Mouse (Mus musculus) CH12.LX (cell line): ENCODE measurements around the gene Kirrel2.
A peak's percentile ranks its signal among the peaks of the same experiment; 100 is the strongest.

ENCODE experiments used
- CTCF ChIP-seq, 2 experiments: IDR thresholded peaks in 1 of 2; conservative IDR thresholded peaks in 1 of 2; 2 replicates each; pipeline ENCODE4 v1.5.1; 2011 to 2012; ENCODE audit warnings: low read depth in 2 of 2, low read length in 2 of 2, improper control_type of control experiment in 1 of 2, inconsistent platforms in 1 of 2, mild to moderate bottlenecking in 1 of 2, moderate library complexity in 1 of 2
- E2F4 ChIP-seq: IDR thresholded peaks from 2 replicates; pipeline ENCODE4 v1.6.1; 2011; ENCODE audit warnings: low read depth, low read length, improper control_type of control experiment; ENCODE audit not compliant: insufficient replicate concordance
- EP300 ChIP-seq: IDR thresholded peaks from 2 replicates; pipeline ENCODE4 v1.6.1; 2011; ENCODE audit warnings: low read length, improper control_type of control experiment
- GABPA ChIP-seq: IDR thresholded peaks from 2 replicates; pipeline ENCODE4 v1.6.1; 2012; ENCODE audit warnings: low read depth, low read length, improper control_type of control experiment, inconsistent platforms; ENCODE audit not compliant: insufficient replicate concordance
- JUND ChIP-seq: conservative IDR thresholded peaks from 2 replicates; pipeline ENCODE4 v1.6.1; 2011; ENCODE audit warnings: low read depth, low read length, improper control_type of control experiment
- MAX ChIP-seq: IDR thresholded peaks from 2 replicates; pipeline ENCODE4 v1.6.1; 2011; ENCODE audit warnings: low read length, improper control_type of control experiment
- MYC ChIP-seq: IDR thresholded peaks from 2 replicates; pipeline ENCODE4 v1.6.1; 2011; ENCODE audit warnings: low read depth, mild to moderate bottlenecking, improper control_type of control experiment, low read length
- NELFE ChIP-seq: IDR thresholded peaks from 2 replicates; pipeline ENCODE4 v1.6.1; 2011; ENCODE audit warnings: low read depth, low read length, improper control_type of control experiment
- NRF1 ChIP-seq: IDR thresholded peaks from 2 replicates; pipeline ENCODE4 v1.6.1; 2014; ENCODE audit warnings: low read depth, mild to moderate bottlenecking, inconsistent platforms, low read length, improper control_type of control experiment, moderate library complexity
- POLR2A ChIP-seq: IDR thresholded peaks from 2 replicates; pipeline ENCODE4 v1.6.1; 2011; ENCODE audit warnings: low read depth, mild to moderate bottlenecking, improper control_type of control experiment, low read length
- RCOR1 ChIP-seq: conservative IDR thresholded peaks from 2 replicates; pipeline ENCODE4 v1.6.1; 2012; ENCODE audit warnings: low read depth, mild to moderate bottlenecking, inconsistent platforms, low read length, improper control_type of control experiment
- UBTF ChIP-seq: IDR thresholded peaks from 2 replicates; pipeline ENCODE4 v1.6.1; 2012; ENCODE audit warnings: low read depth, mild to moderate bottlenecking, inconsistent platforms, low read length, improper control_type of control experiment, moderate library complexity
- USF1 ChIP-seq: IDR thresholded peaks from 2 replicates; pipeline ENCODE4 v1.6.1; 2014; ENCODE audit warnings: low read depth, mild to moderate bottlenecking, inconsistent platforms, low read length, improper control_type of control experiment
- ZMIZ1 ChIP-seq: IDR thresholded peaks from 2 replicates; pipeline ENCODE4 v1.6.1; 2012; ENCODE audit warnings: low read depth, mild to moderate bottlenecking, inconsistent platforms, low read length, improper control_type of control experiment

DNA sequence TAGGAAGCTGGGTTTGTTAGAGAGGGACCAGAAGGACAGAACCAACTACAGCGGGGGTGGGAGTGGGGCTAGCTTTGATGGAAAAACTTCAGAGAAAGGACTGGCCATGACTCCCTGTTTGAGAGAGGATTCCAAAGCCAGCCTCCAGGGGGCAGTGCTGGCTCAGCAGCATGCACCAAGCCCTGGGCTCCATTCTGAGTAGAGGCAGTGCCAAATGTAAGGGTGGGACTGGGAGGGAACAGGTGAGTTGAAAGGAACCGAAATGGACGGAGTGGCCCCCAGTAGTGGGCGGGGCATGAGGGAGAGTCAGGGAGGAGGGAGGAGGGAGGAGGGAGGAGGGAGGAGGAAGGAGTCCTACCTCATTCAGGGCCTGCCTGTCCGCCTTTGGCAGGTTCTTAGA is 16.8 kb downstream of the Kirrel2 start:
- TF ChIP-seq CTCF (conservative IDR thresholded peaks at IDR 0.05 in 1 of 2, IDR thresholded peaks at IDR 0.05 in 1 of 2; ENCODE audit: low read depth in 2 of 2, low read length in 2 of 2) (peak; percentile 43 to 85; a peak in 3 of 4 replicates), POLR2A (no peak), NELFE (no peak; the same call in 1 of the 2 replicates), USF1 (no peak), ZMIZ1 (no peak), UBTF (no peak), NRF1 (no peak), MYC (no peak), EP300 (no peak), GABPA (no peak), MAX (no peak), JUND (no peak), RCOR1 (no peak), E2F4 (no peak)
